ENCODE assay signal across 11 mouse cellular contexts in genomic region chr15:99406986-99407570, GRCm38 (mm10).
"Had no signal": no experiment of that assay in that cellular context is flagged by ENCODE, and none has a peak within 500 bp of the region (broad histone marks: within the 10 kb centered on the region; RNA-seq: fewer than 3 reads in every experiment).

No protein-coding gene starts in this region.

- H3K27me3 ChIP-seq: liver, embryonic 12.5 days; lung, embryonic 15.5 days; midbrain, embryonic 13.5 days; neural tube, embryonic 12.5 days had no signal

- H3K4me3 ChIP-seq: layer of hippocampus, adult 2 months; limb, embryonic 10.5 days; liver, embryonic 12.5 days; lung, embryonic 15.5 days; midbrain, embryonic 13.5 days; neural tube, embryonic 12.5 days had no signal

- DNase-seq: kidney, adult 18-20 months; kidney, postnatal 10 days; spleen, adult 18-20 months; thymus, adult 2 months; thymus, postnatal 25 days had no signal

- H3K4me2 ChIP-seq: liver, embryonic 12.5 days; lung, embryonic 15.5 days; midbrain, embryonic 13.5 days; neural tube, embryonic 12.5 days had no signal

- H3K4me1 ChIP-seq: lung, embryonic 15.5 days; midbrain, embryonic 13.5 days; neural tube, embryonic 12.5 days had no signal

- H3K9me3 ChIP-seq: limb, embryonic 10.5 days; liver, embryonic 12.5 days; lung, embryonic 15.5 days; midbrain, embryonic 13.5 days; neural tube, embryonic 12.5 days had no signal

- H3K27ac ChIP-seq: layer of hippocampus, adult 2 months; limb, embryonic 10.5 days; liver, embryonic 12.5 days; lung, embryonic 15.5 days; midbrain, embryonic 13.5 days; neural tube, embryonic 12.5 days had no signal

- ATAC-seq: liver, embryonic 12.5 days; midbrain, embryonic 13.5 days had no signal

- H3K9ac ChIP-seq: liver, embryonic 12.5 days; lung, embryonic 15.5 days; midbrain, embryonic 13.5 days; neural tube, embryonic 12.5 days had no signal
